Mouse (Mus musculus): ENCODE measurements around the gene Foxn3. TPM values are rescaled to one million over a fixed set of nuclear protein-coding genes. Genes with fewer than 3 reads are reported as not detected.
A peak's percentile ranks its signal among the peaks of the same experiment; 100 is the strongest.

Foxn3 gene
- polyA plus RNA-seq, 1 experiment from 2014 or later: 86.4 TPM

DNA sequence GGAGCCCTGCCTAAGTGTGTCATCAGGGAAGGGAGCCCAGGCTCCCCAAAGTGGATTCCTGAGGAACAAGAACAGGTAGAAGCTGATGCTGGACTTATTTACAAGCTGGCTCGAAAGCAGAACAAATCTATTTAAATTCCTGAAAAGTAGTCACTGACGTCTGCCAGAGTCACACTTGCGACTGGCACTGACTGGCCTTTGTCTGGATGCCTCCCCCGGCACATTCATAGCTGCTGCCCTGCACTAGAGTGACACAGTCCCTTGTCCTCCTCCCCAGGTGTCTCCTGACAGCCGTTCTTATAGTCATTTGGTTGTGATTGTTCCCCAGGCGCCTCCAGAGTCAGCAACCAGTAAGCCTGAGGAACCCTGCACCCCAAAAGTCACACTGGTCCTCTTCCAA is 259.8 kb downstream of the Foxn3 start:
- no peak for ATAC-seq (replicated peaks)
- no peak overlapping the region for H3K4me3 ChIP-seq
- H3K36me3 ChIP-seq: no peaks in the 10 kb centered on the region
- peaks cover 72% of the 10 kb centered on the region for H3K4me1 ChIP-seq
- H3K27ac ChIP-seq (replicated peaks): no peak overlapping the region
- no peak overlapping the region for H3K4me2 ChIP-seq (replicated peaks)
- 30% methylated on average over 6 of the region's 6 CpGs for WGBS
- H3K9ac ChIP-seq (replicated peaks): no peak overlapping the region
- no peaks in the 10 kb centered on the region for H3K9me3 ChIP-seq
- no peaks in the 10 kb centered on the region for H3K27me3 ChIP-seq

DNA sequence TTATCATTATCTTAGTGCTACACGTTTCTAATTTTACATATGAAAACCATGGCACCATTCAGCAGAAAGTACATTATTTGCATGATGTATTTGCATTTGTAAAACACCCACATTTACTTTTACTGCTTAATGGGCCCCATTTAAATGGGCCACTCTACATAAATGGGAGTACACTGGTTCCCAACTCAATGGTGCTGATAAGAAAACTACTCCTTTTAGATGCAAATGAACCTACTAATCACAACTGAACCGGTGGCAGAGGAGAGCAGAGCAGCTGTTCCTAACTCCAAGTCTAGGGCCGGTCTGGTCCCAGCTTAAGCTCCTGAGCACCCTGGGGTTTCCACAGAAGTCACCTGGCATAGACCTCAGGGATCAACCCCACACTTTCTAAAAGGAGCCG is 263.5 kb downstream of the Foxn3 start:
- H3K4me2 ChIP-seq (replicated peaks): no peak overlapping the region
- 11% methylated on average over 4 of the region's 4 CpGs for WGBS
- no peaks in the 10 kb centered on the region for H3K36me3 ChIP-seq
- H3K27me3 ChIP-seq: no peaks in the 10 kb centered on the region
- no peak overlapping the region for H3K4me3 ChIP-seq
- peak overlapping the region; percentile 71 for H3K27ac ChIP-seq (replicated peaks)
- peaks cover 50% of the 10 kb centered on the region for H3K4me1 ChIP-seq
- peak; percentile 51 for ATAC-seq (replicated peaks)
- H3K9ac ChIP-seq (replicated peaks): no peak overlapping the region
- no peaks in the 10 kb centered on the region for H3K9me3 ChIP-seq

DNA sequence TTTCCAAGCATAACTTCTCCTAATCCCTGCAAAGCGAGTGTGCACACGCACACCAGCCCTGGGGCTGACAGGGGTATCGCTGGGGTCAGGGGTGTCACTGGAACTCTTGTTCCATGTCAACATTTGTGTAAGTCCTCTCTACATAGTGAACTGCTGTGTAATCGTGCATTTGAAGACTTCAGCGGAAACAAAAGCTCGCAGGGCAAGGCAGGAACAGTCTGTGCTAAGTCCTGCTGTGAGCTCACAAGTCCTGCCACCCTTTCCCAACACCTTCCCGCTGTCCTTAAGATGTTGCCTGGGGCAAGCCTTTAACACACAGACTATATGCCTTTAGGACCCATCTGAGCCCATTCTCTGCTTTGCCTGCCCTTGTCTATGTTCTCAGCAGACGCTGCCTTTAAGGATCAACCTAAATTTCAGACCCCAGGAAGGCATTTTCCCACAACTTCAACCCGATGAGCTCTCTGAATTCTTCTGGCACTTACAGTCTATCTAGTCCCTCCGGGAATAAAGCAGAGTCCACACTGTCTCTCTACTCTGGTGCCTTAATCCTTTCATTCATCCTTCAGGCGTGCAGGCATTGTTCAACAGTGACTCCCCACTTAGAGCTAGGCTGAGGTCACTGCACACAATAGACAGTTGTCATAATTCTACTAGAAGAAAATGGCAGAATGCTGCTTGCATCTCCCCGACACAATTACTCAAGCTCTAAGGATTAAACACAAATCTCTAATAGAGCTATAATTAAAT is 264.4 kb downstream of the Foxn3 start:
- 26% methylated on average over 12 of the region's 12 CpGs for WGBS
- H3K27me3 ChIP-seq: no peaks in the 10 kb centered on the region
- no peak overlapping the region for H3K9ac ChIP-seq (replicated peaks)
- H3K4me1 ChIP-seq: peaks cover 50% of the 10 kb centered on the region
- no peak overlapping the region for H3K4me2 ChIP-seq (replicated peaks)
- peak overlapping the region; percentile 54 for H3K27ac ChIP-seq (replicated peaks)
- H3K9me3 ChIP-seq: no peaks in the 10 kb centered on the region
- H3K4me3 ChIP-seq: no peak overlapping the region
- no peaks in the 10 kb centered on the region for H3K36me3 ChIP-seq
- no peak for ATAC-seq (replicated peaks)

DNA sequence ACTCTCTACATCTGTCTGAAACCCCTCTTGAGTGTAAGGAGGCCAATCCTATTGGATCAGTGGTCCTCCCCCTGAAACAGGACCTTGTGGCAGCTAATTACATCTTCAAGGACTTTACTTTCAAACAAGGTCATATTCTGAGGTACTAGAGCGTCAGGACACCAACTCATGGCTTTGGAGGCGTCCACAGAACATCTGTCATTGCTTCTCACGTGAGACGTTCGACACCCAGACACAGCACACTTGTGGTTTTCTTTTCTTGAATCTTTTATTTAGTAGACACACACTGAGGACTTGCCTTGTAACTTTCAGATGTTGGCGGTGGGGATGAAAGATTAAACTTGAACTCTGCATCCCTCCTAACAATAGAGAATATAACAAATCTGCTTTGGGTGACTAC is 265.1 kb downstream of the Foxn3 start:
- H3K27ac ChIP-seq (replicated peaks): no peak overlapping the region
- no peaks in the 10 kb centered on the region for H3K9me3 ChIP-seq
- no peak overlapping the region for H3K4me2 ChIP-seq (replicated peaks)
- no peaks in the 10 kb centered on the region for H3K27me3 ChIP-seq
- 72% methylated on average over 6 of the region's 6 CpGs for WGBS
- H3K36me3 ChIP-seq: no peaks in the 10 kb centered on the region
- H3K4me3 ChIP-seq: no peak overlapping the region
- no peak overlapping the region for H3K9ac ChIP-seq (replicated peaks)
- H3K4me1 ChIP-seq: peaks cover 50% of the 10 kb centered on the region
- ATAC-seq (replicated peaks): no peak

DNA sequence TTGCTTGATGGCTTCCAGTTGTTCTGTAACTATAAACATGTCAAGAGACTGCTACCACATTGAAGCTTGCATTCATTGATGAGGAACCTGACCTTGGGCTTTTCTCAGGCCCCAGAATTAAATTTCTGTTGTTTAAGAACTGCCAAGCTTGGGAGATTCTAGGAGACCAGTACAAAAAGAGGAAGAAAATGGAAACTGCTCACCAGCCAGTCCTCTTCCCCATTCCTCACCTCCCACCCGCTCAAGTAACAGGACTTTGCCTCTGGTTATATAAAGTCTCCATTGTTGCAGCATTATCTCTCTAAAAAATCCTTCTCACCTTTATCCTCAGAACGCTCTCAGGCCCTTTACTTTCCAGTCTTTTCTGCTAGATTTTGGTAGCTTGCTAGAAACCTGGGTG is 265.6 kb downstream of the Foxn3 start:
- no peak for ATAC-seq (replicated peaks)

DNA sequence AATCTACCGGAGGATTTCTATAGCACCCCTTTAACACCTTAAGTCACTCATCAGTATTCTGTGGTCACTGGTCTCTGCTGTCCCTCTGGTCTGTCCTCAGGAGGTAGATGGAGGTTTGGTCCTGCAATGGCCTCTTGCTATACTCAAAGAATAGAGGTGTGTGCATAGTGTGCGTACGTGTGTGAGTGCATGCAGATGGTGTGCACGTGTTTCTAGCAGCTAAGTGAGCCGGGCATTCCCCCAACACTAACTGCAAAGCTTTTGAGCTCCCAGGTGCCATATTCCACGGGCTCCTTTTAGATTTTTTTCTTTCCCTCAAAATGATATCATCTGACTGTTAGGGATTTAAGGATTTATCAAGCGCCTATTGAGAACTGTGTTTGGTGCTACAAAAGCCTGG is 269.9 kb downstream of the Foxn3 start:
- Histone ChIP-seq H3K27me3 (no peaks in the 10 kb centered on the region), H3K9ac (replicated peaks) (no peak overlapping the region), H3K9me3 (no peaks in the 10 kb centered on the region), H3K4me3 (no peak overlapping the region), H3K4me2 (replicated peaks) (no peak overlapping the region), H3K36me3 (no peaks in the 10 kb centered on the region), H3K4me1 (peaks cover 48% of the 10 kb centered on the region), H3K27ac (replicated peaks) (no peak overlapping the region)
- ATAC-seq (replicated peaks): no peak
- 60% methylated on average over 7 of the region's 7 CpGs for WGBS

More for the DNA sequence above, 265.6 kb downstream of the Foxn3 start:
- no peaks in the 10 kb centered on the region for H3K27me3 ChIP-seq
- H3K4me3 ChIP-seq: no peak overlapping the region
- H3K9ac ChIP-seq (replicated peaks): no peak overlapping the region
- H3K4me1 ChIP-seq: peaks cover 54% of the 10 kb centered on the region
- no peak overlapping the region for H3K27ac ChIP-seq (replicated peaks)
- no peaks in the 10 kb centered on the region for H3K9me3 ChIP-seq
- WGBS: 80% methylated on average over 2 of the region's 2 CpGs
- no peak overlapping the region for H3K4me2 ChIP-seq (replicated peaks)
- no peaks in the 10 kb centered on the region for H3K36me3 ChIP-seq

DNA sequence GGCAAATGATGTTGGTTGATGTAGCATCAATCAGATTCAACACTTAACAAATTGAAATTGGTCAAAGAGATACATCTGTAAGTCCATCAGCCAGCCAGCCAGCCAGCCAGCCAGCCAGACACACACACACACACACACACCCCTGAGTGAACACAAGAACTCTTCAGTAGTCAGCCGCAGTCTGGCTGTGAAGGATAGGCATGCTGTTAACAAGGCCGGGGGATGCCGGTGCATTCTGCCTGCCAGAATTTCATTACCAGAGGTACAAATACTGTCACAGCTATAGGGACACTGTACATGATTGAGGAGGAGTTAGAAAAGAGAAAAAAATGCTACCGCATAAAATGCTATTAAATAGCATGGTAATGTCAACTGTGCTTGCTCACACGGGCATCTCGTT is 271.2 kb downstream of the Foxn3 start:
- no peak overlapping the region for H3K9ac ChIP-seq (replicated peaks)
- H3K4me1 ChIP-seq: peaks cover 46% of the 10 kb centered on the region
- 27% methylated on average over 6 of the region's 6 CpGs for WGBS
- no peak overlapping the region for H3K4me2 ChIP-seq (replicated peaks)
- no peaks in the 10 kb centered on the region for H3K9me3 ChIP-seq
- no peaks in the 10 kb centered on the region for H3K36me3 ChIP-seq
- H3K27ac ChIP-seq (replicated peaks): no peak overlapping the region; the same call in 1 of the 2 replicates
- H3K27me3 ChIP-seq: no peaks in the 10 kb centered on the region
- H3K4me3 ChIP-seq: no peak overlapping the region
- 0 out of 2 replicates have a peak, but pooled peaks have one; percentile 33 for ATAC-seq (replicated peaks)

DNA sequence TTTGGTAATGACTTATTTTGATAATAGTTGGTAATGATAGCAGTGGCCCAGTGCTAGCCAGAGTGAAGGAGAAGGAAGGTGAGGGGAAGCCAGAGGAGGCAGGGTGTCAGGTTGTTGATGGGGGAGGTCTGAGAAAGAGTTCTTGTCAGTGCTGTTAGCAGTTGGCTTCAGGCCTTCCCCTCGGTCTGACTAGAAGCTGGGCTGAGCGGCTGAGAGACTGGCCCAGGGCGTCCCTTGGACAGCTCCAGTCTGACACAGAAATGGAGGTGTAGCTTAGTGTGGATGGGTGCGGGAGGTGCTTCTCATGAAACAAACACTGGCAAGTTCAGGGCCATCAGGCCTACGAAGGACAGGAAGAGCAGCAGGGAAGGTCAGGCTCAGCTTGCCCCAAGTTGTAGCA is 276.3 kb downstream of the Foxn3 start:
- no peak overlapping the region for H3K4me3 ChIP-seq
- 0 out of 2 replicates have a peak overlapping the region, but pooled peaks have one; percentile 2 for H3K9ac ChIP-seq (replicated peaks)
- no peaks in the 10 kb centered on the region for H3K9me3 ChIP-seq
- WGBS: 51% methylated on average over 5 of the region's 5 CpGs
- H3K4me1 ChIP-seq: peaks cover 60% of the 10 kb centered on the region
- H3K4me2 ChIP-seq (replicated peaks): no peak overlapping the region
- H3K27ac ChIP-seq (replicated peaks): peak overlapping the region; percentile 47
- ATAC-seq (replicated peaks): peak; percentile 15; the same call in 1 of the 2 replicates
- H3K27me3 ChIP-seq: no peaks in the 10 kb centered on the region
- H3K36me3 ChIP-seq: no peaks in the 10 kb centered on the region

DNA sequence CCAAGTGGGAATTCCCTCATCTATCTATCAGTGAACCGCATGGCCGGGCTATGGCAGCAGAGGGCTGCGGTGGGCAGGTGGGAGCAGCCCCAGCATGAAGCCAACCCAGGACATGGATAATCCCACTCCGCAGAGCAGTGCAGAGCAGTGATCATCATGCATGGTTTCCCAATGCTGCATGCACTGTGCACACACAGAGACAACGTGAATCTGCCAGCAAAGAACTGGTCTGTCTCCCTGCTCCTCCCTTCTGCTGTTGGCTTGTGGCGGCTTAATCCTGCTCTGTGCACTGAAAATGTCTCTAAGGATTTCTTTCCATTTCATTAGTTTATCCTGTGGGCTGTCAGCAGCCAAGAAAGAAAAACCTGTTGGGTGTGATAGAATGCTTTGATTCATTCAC is 276.7 kb downstream of the Foxn3 start:
- no peak overlapping the region for H3K4me3 ChIP-seq
- H3K27ac ChIP-seq (replicated peaks): peak overlapping the region; percentile 47
- H3K4me2 ChIP-seq (replicated peaks): no peak overlapping the region
- 41% methylated on average over 6 of the region's 6 CpGs for WGBS
- H3K36me3 ChIP-seq: no peaks in the 10 kb centered on the region
- peak; percentile 61 for ATAC-seq (replicated peaks)
- H3K27me3 ChIP-seq: no peaks in the 10 kb centered on the region
- H3K4me1 ChIP-seq: peaks cover 57% of the 10 kb centered on the region
- no peak overlapping the region for H3K9ac ChIP-seq (replicated peaks)
- no peaks in the 10 kb centered on the region for H3K9me3 ChIP-seq

DNA sequence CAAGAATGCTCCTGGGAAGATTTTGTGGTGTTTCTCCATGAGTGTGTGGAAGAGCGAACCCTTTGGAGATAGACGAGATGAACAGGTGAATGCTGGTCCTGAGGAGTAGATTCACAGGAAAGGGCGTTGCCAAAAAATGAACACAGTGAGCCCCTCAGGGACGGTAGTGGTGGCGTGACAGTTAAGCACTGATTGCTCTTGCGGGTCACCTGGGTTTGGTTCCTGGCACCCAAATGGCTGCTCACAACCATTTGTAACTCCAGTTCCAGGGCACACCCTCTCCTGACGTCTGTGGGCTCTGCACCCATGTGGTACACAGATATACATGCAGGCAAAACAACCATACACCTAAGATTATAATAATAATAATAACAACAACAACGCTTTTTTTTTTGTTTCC is 277.7 kb downstream of the Foxn3 start:
- no peaks in the 10 kb centered on the region for H3K27me3 ChIP-seq
- no peaks in the 10 kb centered on the region for H3K9me3 ChIP-seq
- no peak overlapping the region for H3K4me3 ChIP-seq
- H3K36me3 ChIP-seq: no peaks in the 10 kb centered on the region
- peaks cover 57% of the 10 kb centered on the region for H3K4me1 ChIP-seq
- 54% methylated on average over 8 of the region's 8 CpGs for WGBS
- H3K27ac ChIP-seq (replicated peaks): peak overlapping the region; percentile 55
- no peak for ATAC-seq (replicated peaks)
- no peak overlapping the region for H3K9ac ChIP-seq (replicated peaks)
- H3K4me2 ChIP-seq (replicated peaks): no peak overlapping the region

DNA sequence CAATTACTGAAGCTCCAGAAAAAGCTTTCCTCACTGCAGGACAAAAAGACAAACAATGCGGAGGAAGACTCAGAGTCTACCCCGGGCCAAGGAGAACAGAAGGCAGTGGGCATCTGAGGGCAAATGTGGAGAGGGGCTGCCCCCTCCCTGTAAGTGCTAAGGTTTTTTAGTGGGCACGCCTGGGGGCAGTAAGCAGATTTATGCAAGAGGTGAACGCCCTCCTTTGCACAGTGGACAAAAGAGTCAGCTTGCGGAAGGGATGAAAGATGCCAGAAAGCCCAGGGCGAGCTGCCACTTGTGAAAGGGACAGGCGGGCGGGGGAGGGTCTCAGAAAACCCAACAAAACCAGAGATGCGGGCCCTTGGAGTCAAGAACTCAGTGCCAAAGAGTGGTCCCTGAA is 278.2 kb downstream of the Foxn3 start:
- Histone ChIP-seq H3K9ac (replicated peaks) (no peak overlapping the region), H3K27ac (replicated peaks) (peak overlapping the region; percentile 55)
- peak; percentile 51 for ATAC-seq (replicated peaks)

DNA sequence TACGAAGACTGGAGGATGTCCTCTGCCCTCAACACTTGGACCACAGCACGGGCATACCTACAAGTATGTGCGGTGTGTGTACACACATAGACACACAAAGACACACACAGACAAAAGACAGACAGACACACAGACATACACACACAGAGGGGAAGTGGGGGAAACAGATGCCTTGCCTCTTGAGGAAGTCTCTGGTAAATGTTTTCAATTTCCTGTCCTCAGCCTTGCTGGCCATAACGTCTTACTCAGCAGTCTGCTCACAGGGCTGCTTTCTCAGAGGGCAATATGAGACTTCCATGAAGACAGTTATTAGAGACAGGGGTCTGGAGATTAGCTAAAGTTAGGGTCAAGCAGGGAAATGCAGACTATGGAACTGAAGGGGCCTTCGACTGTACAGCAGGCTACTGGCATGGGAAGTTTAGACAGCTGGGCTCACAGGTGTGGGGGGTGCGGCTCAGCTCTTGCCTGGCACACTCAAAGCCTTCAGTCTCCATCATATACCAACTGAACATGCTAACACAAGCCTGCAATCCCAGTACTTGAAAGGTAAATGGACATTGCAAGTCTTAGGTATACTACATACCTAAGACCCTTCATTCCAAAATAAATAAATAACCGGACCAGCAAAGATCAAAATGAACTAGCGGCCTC is 278.8 kb downstream of the Foxn3 start:
- peaks cover 57% of the 10 kb centered on the region for H3K4me1 ChIP-seq
- no peak overlapping the region for H3K4me3 ChIP-seq
- H3K9ac ChIP-seq (replicated peaks): no peak overlapping the region
- no peaks in the 10 kb centered on the region for H3K9me3 ChIP-seq
- peak overlapping the region; percentile 55 for H3K27ac ChIP-seq (replicated peaks)
- no peak overlapping the region for H3K4me2 ChIP-seq (replicated peaks)
- WGBS: 48% methylated on average over 8 of the region's 8 CpGs
- no peaks in the 10 kb centered on the region for H3K36me3 ChIP-seq
- ATAC-seq (replicated peaks): 0 out of 2 replicates have a peak, but pooled peaks have one; percentile 4
- H3K27me3 ChIP-seq: no peaks in the 10 kb centered on the region

More for the DNA sequence above, 278.2 kb downstream of the Foxn3 start:
- H3K9me3 ChIP-seq: no peaks in the 10 kb centered on the region
- H3K27me3 ChIP-seq: no peaks in the 10 kb centered on the region
- H3K36me3 ChIP-seq: no peaks in the 10 kb centered on the region
- no peak overlapping the region for H3K4me3 ChIP-seq
- 9% methylated on average over 9 of the region's 9 CpGs for WGBS
- peaks cover 57% of the 10 kb centered on the region for H3K4me1 ChIP-seq
- H3K4me2 ChIP-seq (replicated peaks): no peak overlapping the region
